ENCODE assay signal across 9 mouse cellular contexts in genomic region chr13:72769007-72769595, GRCm38 (mm10).
A peak's percentile ranks its signal among the peaks of the same experiment; 100 is the strongest.
DNase-seq lines count a peak whose midpoint lies in the region; ATAC-seq lines count a peak whose summit lies in the region.
"Had no signal": no experiment of that assay in that cellular context is flagged by ENCODE, and none has a peak within 500 bp of the region (broad histone marks: within the 10 kb centered on the region; RNA-seq: fewer than 3 reads in every experiment).

No protein-coding gene starts in this region.

- H3K4me2 ChIP-seq in midbrain, embryonic 13.5 days (replicated peaks), result no peak overlapping the region
- H3K4me2 ChIP-seq in midbrain, embryonic 15.5 days, result no peak overlapping the region
- H3K4me2 ChIP-seq: embryonic facial prominence, embryonic 13.5 days had no signal

- ATAC-seq in midbrain, embryonic 13.5 days, result 0 out of 2 replicates have a peak, but pooled peaks have one; percentile 45
- ATAC-seq in midbrain, embryonic 15.5 days (replicated peaks), result no peak

- H3K27me3 ChIP-seq in midbrain, embryonic 13.5 days, result 0 out of 2 replicates have a peak, but pooled peaks cover 2% of the 10 kb centered on the region
- no peaks in the 10 kb centered on the region for H3K27me3 ChIP-seq in midbrain, embryonic 15.5 days (replicated peaks)

- DNase-seq in embryo, embryonic 11 days, result peak; percentile 18
- no peak for DNase-seq in embryo, embryonic 10 days (ENCODE audit: low spot score)
- DNase-seq in left cerebral cortex, adult 8-10 months (ENCODE audit: low spot score in 2 of 2), result peak; percentile 15 to 32
- DNase-seq in telencephalon, adult 2 months (ENCODE audit: low read depth, low spot score), result peak; percentile 41
- DNase-seq in testis, postnatal 10 days (ENCODE audit: low spot score), result no peak
- no peak for DNase-seq in kidney, adult 18-20 months

- H3K4me1 ChIP-seq in midbrain, embryonic 13.5 days (replicated peaks), result no peaks in the 10 kb centered on the region
- H3K4me1 ChIP-seq in midbrain, embryonic 15.5 days, result no peaks in the 10 kb centered on the region

- no peak overlapping the region for H3K9ac ChIP-seq in midbrain, embryonic 13.5 days (replicated peaks)
- no peak overlapping the region for H3K9ac ChIP-seq in midbrain, embryonic 15.5 days
- H3K9ac ChIP-seq: embryonic facial prominence, embryonic 13.5 days had no signal

- H3K27ac ChIP-seq in midbrain, embryonic 13.5 days, result no peak overlapping the region
- no peak overlapping the region for H3K27ac ChIP-seq in midbrain, embryonic 15.5 days
- H3K27ac ChIP-seq: embryonic facial prominence, embryonic 13.5 days had no signal

- 0 out of 2 replicates have a peak, but pooled peaks cover 4% of the 10 kb centered on the region for H3K9me3 ChIP-seq in midbrain, embryonic 13.5 days
- H3K9me3 ChIP-seq in midbrain, embryonic 15.5 days, result no peaks in the 10 kb centered on the region

- no peak overlapping the region for H3K4me3 ChIP-seq in midbrain, embryonic 13.5 days (replicated peaks)
- H3K4me3 ChIP-seq in midbrain, embryonic 15.5 days, result no peak overlapping the region
- H3K4me3 ChIP-seq: embryonic facial prominence, embryonic 13.5 days had no signal

- 72% methylated on average over 12 of the region's 12 CpGs for WGBS in midbrain, embryonic 13.5 days
- 69% methylated on average over 12 of the region's 12 CpGs for WGBS in midbrain, embryonic 15.5 days

- no peaks in the 10 kb centered on the region for H3K36me3 ChIP-seq in midbrain, embryonic 13.5 days
- no peaks in the 10 kb centered on the region for H3K36me3 ChIP-seq in midbrain, embryonic 15.5 days (replicated peaks)
- H3K36me3 ChIP-seq: embryonic facial prominence, embryonic 13.5 days had no signal

Comparison
In these comparisons a context has a peak if more than half of its experiments do, and no peak if none do; other contexts are left out.
1. DNase-seq: peak in embryo, embryonic 11 days (single experiment), left cerebral cortex, adult 8-10 months (2 of 2) and telencephalon, adult 2 months (single experiment); none in embryo, embryonic 10 days (single experiment), testis, postnatal 10 days (single experiment) and kidney, adult 18-20 months (single experiment).